Mouse (Mus musculus): ENCODE measurements around the gene Mybpc3. TPM values are rescaled to one million over a fixed set of nuclear protein-coding genes. Genes with fewer than 3 reads are reported as not detected.

Gene Mybpc3
- polyA plus RNA-seq, 1 experiment: 0.04 TPM

GRCm38 (mm10) chr2:91167629-91168028, 49.7 kb downstream of the Mybpc3 start:
- DNase-seq (ENCODE audit: low spot score): no peak

DNA sequence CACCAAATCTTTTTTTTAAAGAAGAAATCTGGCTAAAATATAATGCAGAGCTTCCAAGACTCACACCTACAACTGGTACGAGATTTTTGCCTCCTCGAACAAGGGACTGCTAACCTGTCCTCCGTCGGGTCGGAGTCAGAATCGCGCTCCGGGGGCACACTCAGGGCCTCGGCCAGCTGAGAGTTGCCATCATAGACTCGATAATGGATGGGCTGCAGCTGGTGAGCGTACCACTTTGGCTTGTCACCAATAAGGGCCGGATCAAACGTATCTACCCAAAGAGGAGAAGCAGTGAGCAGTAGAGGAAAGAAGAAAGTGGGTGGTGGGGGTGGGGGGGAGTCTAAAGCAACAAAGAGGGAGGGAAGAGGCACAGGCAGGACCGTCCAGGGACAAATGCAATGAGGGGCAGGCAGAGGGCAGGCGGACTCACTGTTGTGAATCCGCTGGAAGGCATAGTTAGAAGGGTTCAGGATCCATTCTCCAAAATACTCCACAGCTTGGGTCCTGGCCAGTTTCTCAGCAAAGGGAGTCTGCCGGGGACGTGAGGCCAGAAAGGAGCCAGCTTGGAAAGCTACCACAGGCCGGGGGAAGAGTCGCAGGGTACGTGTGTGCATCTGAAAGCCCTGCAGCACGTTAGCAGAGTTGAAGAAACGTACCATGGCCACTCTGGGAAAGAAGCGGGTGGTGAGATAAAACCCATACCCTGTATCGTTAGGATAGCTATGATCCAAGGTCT, 51.8 kb downstream of the Mybpc3 start:
- DNase-seq (ENCODE audit: low spot score): no peak

GRCm38 (mm10) chr2:91175490-91175889, 57.5 kb downstream of the Mybpc3 start:
- DNase-seq (ENCODE audit: low spot score): no peak

DNA sequence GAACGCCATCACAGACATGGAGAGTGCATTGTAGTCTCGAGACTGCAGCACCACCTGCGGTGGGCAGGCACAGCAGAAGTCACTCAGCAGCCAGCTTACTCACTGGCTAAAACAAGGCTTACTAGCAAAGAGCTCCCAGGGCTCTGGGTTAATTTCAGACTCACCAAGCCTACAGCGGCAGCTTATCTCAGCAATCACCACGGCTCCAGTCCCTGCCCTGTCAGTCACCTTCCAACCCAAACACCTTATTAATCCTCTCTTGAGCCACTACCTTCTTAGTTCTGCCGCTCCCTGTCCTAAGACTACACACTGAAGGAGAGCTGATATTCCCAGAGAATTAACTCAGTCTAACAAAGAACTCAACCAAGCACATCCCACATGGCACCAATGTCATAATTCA, 58.3 kb downstream of the Mybpc3 start:
- DNase-seq (ENCODE audit: low spot score): no peak

GRCm38 (mm10) chr2:91179825-91180224, 61.9 kb downstream of the Mybpc3 start:
- DNase-seq (ENCODE audit: low spot score): no peak

DNA sequence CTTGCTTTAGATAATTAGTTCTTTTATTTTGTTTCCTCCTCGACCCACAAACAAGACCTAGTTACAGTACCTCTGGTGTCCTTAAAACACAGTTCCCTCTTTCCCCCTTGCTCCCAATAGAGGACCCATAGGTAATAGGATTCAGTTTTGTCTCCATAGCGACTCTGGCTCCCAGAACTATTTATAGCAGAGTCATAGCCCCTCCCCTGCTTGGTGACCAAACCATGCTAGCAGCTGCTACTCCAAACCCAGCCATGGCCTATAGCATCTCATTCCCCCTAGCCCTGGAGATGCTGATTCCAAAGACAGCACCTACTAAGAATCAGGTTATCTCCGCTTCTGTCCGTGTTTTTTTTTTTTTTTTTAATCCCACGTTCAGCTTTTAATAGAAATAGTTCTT, 62.8 kb downstream of the Mybpc3 start:
- no peak for DNase-seq (ENCODE audit: low spot score)

DNA sequence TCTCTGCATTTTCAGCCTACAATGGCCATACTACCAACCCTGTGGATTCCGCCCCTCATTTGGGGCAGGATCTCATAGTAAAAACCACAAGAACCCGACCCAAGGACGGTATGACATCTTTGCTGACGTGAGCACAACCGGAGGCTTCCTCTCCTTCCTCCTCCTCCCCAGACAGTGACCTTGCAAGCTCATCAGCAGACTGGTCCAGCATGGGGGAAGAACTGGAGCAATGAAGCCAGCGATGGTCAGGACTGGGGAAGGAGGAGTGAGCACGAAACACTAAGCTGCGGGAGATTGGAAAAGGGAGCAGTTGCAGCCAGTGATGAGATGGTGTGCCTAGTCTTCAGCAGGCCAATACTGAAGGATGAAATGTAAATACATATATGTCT, 64.1 kb downstream of the Mybpc3 start:
- no peak for DNase-seq (ENCODE audit: low spot score)

DNA sequence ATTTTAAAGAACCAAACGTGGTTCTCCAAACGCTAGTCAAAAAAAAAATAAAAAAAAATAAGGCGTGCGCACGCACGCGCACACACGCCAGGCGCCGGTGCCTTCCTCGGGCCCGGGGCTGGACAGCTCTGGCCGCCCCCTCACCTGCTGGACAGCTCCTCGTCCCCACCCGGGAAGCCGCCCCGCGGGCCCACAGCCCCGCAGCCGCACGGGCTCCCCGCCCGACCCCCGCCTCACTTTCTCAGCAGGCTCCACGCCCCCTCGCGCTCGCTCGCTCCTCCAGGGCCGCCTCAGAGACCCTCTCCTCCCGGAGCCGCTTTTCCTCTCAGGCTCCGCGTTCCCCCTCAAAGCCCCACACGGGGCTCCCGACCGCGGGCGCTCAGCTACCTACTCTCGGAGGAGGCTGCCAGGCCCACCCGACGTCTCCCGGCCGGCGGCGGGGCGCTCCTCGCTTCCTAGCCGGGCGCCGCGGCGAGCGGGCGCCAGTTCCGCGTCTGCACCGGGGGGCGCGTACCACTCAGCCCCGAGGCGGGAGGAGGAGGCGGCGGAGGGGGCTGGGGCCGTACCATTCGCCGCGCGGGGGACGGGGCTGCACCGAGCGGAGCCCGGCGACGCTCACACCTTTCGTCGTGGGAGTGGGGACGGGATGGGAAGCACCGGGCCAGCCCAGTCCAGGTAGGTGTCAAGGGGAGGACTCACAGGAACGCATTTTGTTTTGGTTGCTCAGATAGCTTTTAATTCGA, 64.6 kb downstream of the Mybpc3 start:
- peak; percentile 61 for DNase-seq (ENCODE audit: low spot score)

- peak; percentile 73 for DNase-seq (ENCODE audit: low spot score)
These were observed 65.2 kb downstream of the Mybpc3 start for GRCm38 (mm10) chr2:91183148-91183513.

DNA sequence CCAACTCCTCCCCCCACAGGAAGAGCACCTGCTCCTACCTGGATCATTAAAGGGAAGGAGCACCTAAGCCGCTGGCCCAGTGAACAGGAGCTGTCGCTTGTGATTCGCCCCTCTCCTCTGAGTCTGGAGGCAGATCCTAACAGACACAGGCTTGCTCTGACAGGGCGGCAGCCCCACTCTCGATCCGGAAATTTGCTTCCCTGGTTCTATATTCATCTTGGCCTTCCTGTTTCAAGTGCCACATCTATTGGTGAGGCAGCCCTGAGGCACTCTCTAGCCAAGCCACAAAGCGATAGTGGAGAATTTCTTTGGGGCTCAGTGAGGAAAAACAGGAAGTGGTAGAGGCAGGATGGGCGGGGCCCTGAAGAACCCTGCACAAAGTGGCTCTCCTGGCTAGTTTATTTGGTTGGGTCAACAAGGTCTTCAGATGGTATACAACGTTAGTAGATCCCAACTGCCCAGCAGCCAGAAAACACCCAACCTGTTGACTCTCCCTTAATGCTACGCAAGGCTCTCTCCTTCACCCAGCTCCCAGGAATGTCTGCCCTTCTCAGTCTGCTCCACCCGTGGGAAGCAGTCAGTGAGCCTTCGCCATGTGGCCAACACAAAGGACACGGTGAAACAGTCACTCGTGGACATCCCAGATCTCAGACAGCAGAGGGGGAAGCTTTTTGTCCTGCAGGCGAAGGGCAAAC, 65.9 kb downstream of the Mybpc3 start, which contains the start of gene Madd:
Madd (minus strand) TSS at position 127 of the 695 bp plus-strand sequence.
- no peak for DNase-seq (ENCODE audit: low spot score)

Other genes with a start within 250 kb of the Mybpc3 start
- gene C1qtnf4, start 232.3 kb upstream of the Mybpc3 start, polyA plus RNA-seq (2012; rRNA removed): 4.9 and 7.2 TPM in 2 replicates
- 15.5 and 17.9 TPM in 2 replicates for gene Kbtbd4, start 213.4 kb upstream of the Mybpc3 start, polyA plus RNA-seq (2012; rRNA removed)
- 153 and 162 TPM in 2 replicates for gene Ndufs3, start 213.3 kb upstream of the Mybpc3 start, polyA plus RNA-seq (2012; rRNA removed)
- gene Celf1, start 177.8 kb upstream of the Mybpc3 start, polyA plus RNA-seq (2012; rRNA removed): 90.1 and 90.7 TPM in 2 replicates
- gene Rapsn, start 82.5 kb upstream of the Mybpc3 start, polyA plus RNA-seq (2012; rRNA removed): 0.56 and 0.81 TPM in 2 replicates
- 166 and 178 TPM in 2 replicates for gene Psmc3, start 64.1 kb upstream of the Mybpc3 start, polyA plus RNA-seq (2012; rRNA removed)
- gene Slc39a13, start 47.7 kb upstream of the Mybpc3 start, polyA plus RNA-seq (2012; rRNA removed): 63.7 and 87.4 TPM in 2 replicates
- 17.7 and 21.0 TPM in 2 replicates for gene Spi1, start 35.8 kb upstream of the Mybpc3 start, polyA plus RNA-seq (2012; rRNA removed)
- 19.7 and 20.7 TPM in 2 replicates for gene Madd, start 65.7 kb downstream of the Mybpc3 start, polyA plus RNA-seq (2012; rRNA removed)
- 18.6 and 20.8 TPM in 2 replicates for gene Nr1h3, start 84.7 kb downstream of the Mybpc3 start, polyA plus RNA-seq (2012; rRNA removed)
- 18.8 and 24.2 TPM in 2 replicates for gene Acp2, start 84.7 kb downstream of the Mybpc3 start, polyA plus RNA-seq (2012; rRNA removed)
- 28.5 and 43.1 TPM in 2 replicates for gene Ddb2, start 118.8 kb downstream of the Mybpc3 start, polyA plus RNA-seq (2012; rRNA removed)
- gene Pacsin3, start 137.8 kb downstream of the Mybpc3 start, polyA plus RNA-seq (2012; rRNA removed): 43.3 and 46.7 TPM in 2 replicates
- 30.7 and 41.6 TPM in 2 replicates for gene Arfgap2, start 146.8 kb downstream of the Mybpc3 start, polyA plus RNA-seq (2012; rRNA removed)